8 mouse cellular contexts compared by ENCODE assay signal in genomic region chr11:96872441-96873379, GRCm38 (mm10). TPM values are rescaled to one million over a fixed set of nuclear protein-coding genes. Genes with fewer than 3 reads are reported as not detected.
A peak's percentile ranks its signal among the peaks of the same experiment; 100 is the strongest.
DNase-seq lines count a peak whose midpoint lies in the region; ATAC-seq lines count a peak whose summit lies in the region.

No protein-coding gene starts in this region.

- peak; percentile 25 for ATAC-seq in hindbrain, embryonic 16.5 days
- peak; percentile 12; the same call in 1 of the 2 replicates for ATAC-seq in neural tube, embryonic 14.5 days (ENCODE audit: low read depth)
- no peak for ATAC-seq in inflammation-experienced regulatory T-cells, adult 6 months

- WGBS in hindbrain, embryonic 16.5 days: 2% methylated on average over 24 of the region's 24 CpGs
- 3% methylated on average over 24 of the region's 24 CpGs for WGBS in neural tube, embryonic 14.5 days

- peak overlapping the region; percentile 33 for H3K4me2 ChIP-seq in hindbrain, embryonic 16.5 days (ENCODE audit: low read length)
- H3K4me2 ChIP-seq in neural tube, embryonic 14.5 days (ENCODE audit: low read depth, low read length): peak overlapping the region; percentile 14; the same call in 1 of the 2 replicates

- no peak overlapping the region for H3K4me3 ChIP-seq in hindbrain, embryonic 16.5 days (ENCODE audit: low read length)
- no peak overlapping the region; the same call in 1 of the 2 replicates for H3K4me3 ChIP-seq in neural tube, embryonic 14.5 days (ENCODE audit: low read depth, low read length)

- H3K9ac ChIP-seq in hindbrain, embryonic 16.5 days (ENCODE audit: low read depth, low read length): peak overlapping the region; percentile 11
- H3K9ac ChIP-seq in neural tube, embryonic 14.5 days (replicated peaks; ENCODE audit: low read depth, low read length): peak overlapping the region; percentile 28; the same call in 1 of the 2 replicates

- H3K4me1 ChIP-seq in hindbrain, embryonic 16.5 days (ENCODE audit: control insufficient read depth, insufficient read depth, low read depth, low read length): peaks cover 50% of the 10 kb centered on the region
- H3K4me1 ChIP-seq in neural tube, embryonic 14.5 days (ENCODE audit: control insufficient read depth, insufficient read depth, low read length): peaks cover 48% of the 10 kb centered on the region

- no peaks in the 10 kb centered on the region for H3K9me3 ChIP-seq in hindbrain, embryonic 16.5 days (ENCODE audit: control insufficient read depth, low read length)
- no peaks in the 10 kb centered on the region for H3K9me3 ChIP-seq in neural tube, embryonic 14.5 days (ENCODE audit: control insufficient read depth, low read length)

- no peaks in the 10 kb centered on the region for H3K27me3 ChIP-seq in hindbrain, embryonic 16.5 days (replicated peaks; ENCODE audit: control insufficient read depth, insufficient read depth, low read length)
- H3K27me3 ChIP-seq in neural tube, embryonic 14.5 days (ENCODE audit: control insufficient read depth, insufficient read depth, low read length): no peaks in the 10 kb centered on the region

- no peaks in the 10 kb centered on the region for H3K36me3 ChIP-seq in hindbrain, embryonic 16.5 days (ENCODE audit: control insufficient read depth, insufficient read depth, low read length)
- no peaks in the 10 kb centered on the region for H3K36me3 ChIP-seq in neural tube, embryonic 14.5 days (ENCODE audit: control insufficient read depth, insufficient read depth, low read length)

- peak overlapping the region; percentile 96 for H3K27ac ChIP-seq in hindbrain, embryonic 16.5 days (ENCODE audit: low read depth, low read length)
- peak overlapping the region; percentile 99 for H3K27ac ChIP-seq in neural tube, embryonic 14.5 days (ENCODE audit: low read depth, low read length)

- DNase-seq in kidney, postnatal 4 days: peak; percentile 50 to 61
- DNase-seq in kidney, adult 9 months: no peak
- peak; percentile 82 for DNase-seq in embryo, embryonic 9.5 days (ENCODE audit: extremely low spot score)
- no peak for DNase-seq in Muller cell, postnatal 12 days (ENCODE audit: inconsistent ontology term)
- DNase-seq in lung, postnatal 25 days (ENCODE audit: low spot score): no peak

RNA-seq across cellular contexts. Expression of gene Copz2, which starts 23.0 kb away (rescaled TPM):
- 22.2 and 27.4 TPM in 2 replicates for polyA plus RNA-seq in hindbrain, embryonic 16.5 days (2015; fragmentation: Nextera tagmentation; extraction: Ambion mirVana)
- polyA plus RNA-seq in neural tube, embryonic 14.5 days (2014; fragmentation: Nextera tagmentation; extraction: Ambion mirVana): 10.9 and 33.9 TPM in 2 replicates
- not detected for polyA plus RNA-seq in inflammation-experienced regulatory T-cells, adult 6 months (2017; shearing (Covaris generic))

RNA-seq across cellular contexts. Expression of gene Nfe2l1, which starts 42.9 kb away (rescaled TPM):
- polyA plus RNA-seq in hindbrain, embryonic 16.5 days (2015; fragmentation: Nextera tagmentation; extraction: Ambion mirVana): 83.3 and 86.9 TPM in 2 replicates
- 39.7 and 51.7 TPM in 2 replicates for polyA plus RNA-seq in neural tube, embryonic 14.5 days (2014; fragmentation: Nextera tagmentation; extraction: Ambion mirVana)
- polyA plus RNA-seq in inflammation-experienced regulatory T-cells, adult 6 months (2017; shearing (Covaris generic)): 10 to 100 TPM; 17.8 to 21.4 (median 20.7) TPM

RNA-seq across cellular contexts. Expression of gene Cdk5rap3, which starts 43.6 kb away (rescaled TPM):
- 81.2 and 84.8 TPM in 2 replicates for polyA plus RNA-seq in hindbrain, embryonic 16.5 days (2015; fragmentation: Nextera tagmentation; extraction: Ambion mirVana)
- 80.0 and 82.4 TPM in 2 replicates for polyA plus RNA-seq in neural tube, embryonic 14.5 days (2014; fragmentation: Nextera tagmentation; extraction: Ambion mirVana)
- 100 to 1,000 TPM in 1 of 3 experiments, 10 to 100 TPM in 2; 93.2 to 124 (median 96.9) TPM for polyA plus RNA-seq in inflammation-experienced regulatory T-cells, adult 6 months (2017; shearing (Covaris generic))

RNA-seq across cellular contexts. Expression of gene Prr15l, which starts 55.2 kb away (rescaled TPM):
- 0.35 and 0.60 TPM in 2 replicates for polyA plus RNA-seq in hindbrain, embryonic 16.5 days (2015; fragmentation: Nextera tagmentation; extraction: Ambion mirVana)
- polyA plus RNA-seq in neural tube, embryonic 14.5 days (2014; fragmentation: Nextera tagmentation; extraction: Ambion mirVana): 0.09 and 0.36 TPM in 2 replicates
- under 1 TPM; 0.21 to 0.62 (median 0.40) TPM for polyA plus RNA-seq in inflammation-experienced regulatory T-cells, adult 6 months (2017; shearing (Covaris generic))

Comparison
In these comparisons a context has a peak if more than half of its experiments do, and no peak if none do; other contexts are left out.
1. DNase-seq: peak in kidney, postnatal 4 days (2 of 2) and embryo, embryonic 9.5 days (single experiment); none in kidney, adult 9 months (single experiment), Muller cell, postnatal 12 days (single experiment) and lung, postnatal 25 days (single experiment).
2. RNA of gene Copz2, which starts 23.0 kb away (polyA plus RNA-seq): 22.2 to 27.4 TPM in hindbrain, embryonic 16.5 days and 10.9 to 33.9 TPM in neural tube, embryonic 14.5 days; not detected in inflammation-experienced regulatory T-cells, adult 6 months; every median in the first group is over 10 times any median in the second.